Mouse (Mus musculus) Patski (cell line): ENCODE data around the gene Dpy19l3. TPM values are rescaled to one million over a fixed set of nuclear protein-coding genes. Genes with fewer than 3 reads are reported as not detected.

ENCODE experiments used
- ATAC-seq: fragments of 100-300 bp; one replicate; pipeline ENCODE4 v1.8.0; 2021
- CTCF ChIA-PET: fragments of 350-600 bp; sonication (Branson Sonifier 250); formaldehyde crosslinking; loops from one replicate; lab custom pipeline; 2022; ENCODE audit warnings: inconsistent platforms; lab: Charles Lee
- POLR2A ChIA-PET: fragments of 350-600 bp; sonication (Branson Sonifier 250); formaldehyde crosslinking; loops from one replicate; lab custom pipeline; 2022; ENCODE audit warnings: antibody characterized with exemption, inconsistent platforms; lab: Charles Lee
- DNase-seq: peaks from one replicate; pipeline ENCODE4 v3.0.0-alpha.2; 2011; ENCODE audit warnings: low read depth, low spot score
- H3K27me3 ChIP-seq: fragments of 371-371 bp; one replicate; pipeline ENCODE4 v1.5.1; 2021
- CTCF ChIP-seq: fragments of 100-300 bp; IDR thresholded peaks from one replicate; pipeline ENCODE4 v1.5.1; 2021
- in situ Hi-C: fragments of 300-500 bp; cut with MboI; formaldehyde crosslinking; loops from 3 replicates; pipeline ENCODE4 v1.11.1; 2018; ENCODE audit warnings: low pct_unique_long_range_greater_than_20kb, mixed read lengths
- polyA plus RNA-seq: library from polyadenylated mRNA; unstranded; gene quantifications from one replicate; pipeline ENCODE4 v1.2.3, GENCODE M21; 2021

Gene Dpy19l3
- 28.4 TPM for polyA plus RNA-seq

DNA sequence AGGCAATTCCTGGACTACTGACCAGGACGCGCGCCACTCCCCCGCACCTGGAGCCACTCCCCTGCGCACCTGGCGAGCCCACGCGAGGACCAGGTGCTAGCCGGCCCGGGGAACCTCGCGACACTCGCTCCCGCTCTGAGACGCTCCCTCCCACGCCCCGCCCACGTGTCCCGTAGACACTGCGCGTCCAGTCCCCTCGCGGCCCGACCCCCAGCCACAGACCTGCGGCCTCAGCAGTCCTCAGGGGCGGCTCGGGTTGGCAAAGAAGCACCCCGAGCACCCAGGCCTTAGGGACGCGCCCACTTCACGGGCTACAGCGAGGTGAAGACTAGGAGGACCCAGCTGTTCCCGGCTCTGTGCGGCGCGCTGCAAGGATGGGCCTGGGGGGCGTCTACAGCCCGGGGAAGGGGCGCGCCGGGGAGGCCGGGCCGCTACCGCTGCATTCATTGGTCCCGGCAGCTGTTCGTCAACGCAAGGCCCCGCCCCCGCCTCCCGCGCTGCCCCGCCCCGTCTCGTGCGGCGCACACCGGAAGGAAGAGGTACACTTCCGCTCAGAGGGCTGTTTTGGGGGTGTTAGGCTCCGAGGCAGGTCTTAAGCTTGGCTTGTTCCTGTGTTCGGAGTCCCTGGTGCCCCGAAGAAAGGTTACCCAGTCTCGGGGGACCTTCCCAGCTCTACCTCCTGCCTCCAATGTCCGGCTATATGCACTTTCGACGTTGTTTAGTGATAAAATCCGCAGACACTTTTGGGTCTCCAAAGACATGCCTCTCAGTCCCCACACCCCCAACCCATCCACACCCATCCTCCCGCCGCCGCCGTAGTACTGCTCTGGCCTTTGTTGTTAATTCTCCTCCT is at the start of gene Dpy19l3:
TSS of gene Dpy19l3 (minus strand) at position 422 of the 853 bp plus-strand sequence.
- no peaks in the 10 kb centered on the region for H3K27me3 ChIP-seq
- peak; percentile 95 for ATAC-seq
- no peak for TF ChIP-seq CTCF
- DNase-seq, result no peak
- ChIA-PET CTCF (interaction anchor here (1.1 to 1.8 kb wide), 2 partner anchors 14 to 24 kb away, joined by 3 to 4 read pairs; no protein-coding TSS in a partner anchor), POLR2A (interaction anchor here (1.0 kb wide), 1 partner anchor 8 kb away, joined by 3 read pairs; no protein-coding TSS in a partner anchor)
- in situ Hi-C loops, result no loop called here

- in situ Hi-C loops, result no loop called here
- CTCF ChIA-PET, result interaction anchor here (0.7 kb wide), 1 partner anchor 167 kb away, joined by 3 read pairs; no protein-coding TSS in a partner anchor
- POLR2A ChIA-PET, result interaction anchor here (1.6 kb wide), 1 partner anchor 18 kb away, joined by 3 read pairs; no protein-coding TSS in a partner anchor
- DNase-seq (peak; percentile 37), ATAC-seq (peak; percentile 91)
- H3K27me3 ChIP-seq, result no peaks in the 10 kb centered on the region
- TF ChIP-seq CTCF, result no peak
Observed at GRCm38 (mm10) chr7:35802906-35803595, 48.8 kb upstream of the Dpy19l3 start, which contains the start of gene Zfp507. Gene Zfp507 (minus strand): TSS chr7:35803003.

DNA sequence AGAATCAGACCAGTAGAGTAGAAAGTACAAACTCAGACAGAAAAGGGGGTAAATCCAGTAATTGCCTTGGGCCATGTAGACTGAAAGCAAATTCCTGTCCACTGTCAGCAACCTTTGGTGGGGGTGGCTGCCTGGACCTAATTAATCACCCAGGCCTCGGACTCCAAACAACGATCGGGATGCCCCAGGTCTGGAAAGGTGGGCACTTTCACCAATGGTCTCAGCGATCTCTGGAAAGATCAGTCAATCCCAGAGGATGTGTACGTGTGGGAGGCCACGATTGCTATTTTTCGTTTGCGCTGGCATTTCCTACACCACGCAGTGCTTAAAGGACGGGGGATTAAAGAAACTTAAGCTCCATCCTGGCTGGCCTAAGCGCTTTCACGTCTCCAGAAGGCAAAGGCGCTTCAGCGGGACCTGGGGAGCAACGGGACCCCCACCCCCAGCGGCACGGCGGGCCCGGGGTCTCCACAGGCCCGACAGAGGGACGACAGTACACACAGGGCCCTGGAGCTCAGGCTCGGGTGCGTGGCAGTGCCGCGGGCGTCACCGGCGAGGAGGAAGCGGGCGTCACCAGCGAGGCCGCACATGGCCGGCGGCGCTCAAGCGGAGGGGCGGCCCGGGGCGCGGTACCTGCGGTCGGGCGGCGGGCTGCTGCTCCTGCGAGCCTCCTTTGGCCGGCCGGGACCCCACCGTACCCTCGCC is 48.1 kb upstream of the Dpy19l3 start:
- in situ Hi-C loops, result no loop called here
- no peaks in the 10 kb centered on the region for H3K27me3 ChIP-seq
- ATAC-seq (peak; percentile 76), DNase-seq (no peak)
- ChIA-PET CTCF (no interaction called here), POLR2A (interaction anchor here (1.6 kb wide), 1 partner anchor 19 kb away, joined by 3 read pairs; no protein-coding TSS in a partner anchor)
- TF ChIP-seq CTCF, result no peak

DNA sequence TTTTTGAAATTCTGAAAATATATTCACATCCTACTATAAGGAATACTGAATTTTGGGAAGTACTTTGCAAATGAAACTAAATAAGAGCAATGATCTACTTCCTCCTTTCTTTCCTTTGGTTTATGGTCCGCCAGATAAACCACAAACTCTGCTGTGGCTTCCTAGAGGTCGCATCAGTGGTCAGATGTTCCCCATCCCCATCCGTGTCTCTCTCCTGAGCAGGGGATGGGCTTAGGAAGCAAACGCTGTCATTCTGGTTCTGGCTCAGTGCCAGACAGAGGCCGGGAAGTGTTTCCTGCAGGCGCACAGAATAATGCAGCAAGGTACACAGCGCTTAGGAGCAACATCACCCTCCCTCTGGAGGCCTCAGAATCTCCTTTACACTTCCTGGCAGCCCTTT is 41.9 kb upstream of the Dpy19l3 start:
- ATAC-seq (no peak), DNase-seq (no peak)
- ChIA-PET CTCF (no interaction called here), POLR2A (interaction anchor here (0.7 kb wide), 1 partner anchor 32 kb away, joined by 3 read pairs; no protein-coding TSS in a partner anchor)
- in situ Hi-C loops, result no loop called here
- TF ChIP-seq CTCF, result no peak
- H3K27me3 ChIP-seq, result no peaks in the 10 kb centered on the region

DNA sequence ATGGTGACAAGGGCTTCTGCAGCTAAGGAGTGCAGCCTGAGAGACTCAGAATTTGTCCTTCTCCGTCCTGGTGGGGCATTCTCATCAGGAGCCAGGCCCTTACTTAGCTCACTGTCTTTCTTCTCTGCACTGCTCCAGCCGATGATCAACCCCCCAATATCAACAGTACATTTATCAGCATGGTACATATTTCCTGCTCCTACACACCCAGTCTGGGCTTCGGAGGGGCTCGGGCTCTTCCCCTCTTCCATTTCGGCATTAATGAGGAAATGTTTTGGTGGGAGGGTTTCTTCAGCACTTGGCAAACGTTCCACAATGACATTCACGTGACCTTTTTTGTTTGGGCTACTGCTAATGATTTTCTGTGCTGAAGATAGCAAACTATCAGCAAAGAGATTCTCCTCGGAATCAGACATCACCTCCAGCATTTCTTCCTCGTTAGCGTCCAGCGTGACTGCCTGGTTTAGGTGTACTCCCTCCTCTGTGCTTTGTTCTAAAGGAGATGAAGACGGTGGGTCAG is 40.0 kb upstream of the Dpy19l3 start:
- in situ Hi-C loops, result no loop called here
- no peak for TF ChIP-seq CTCF
- POLR2A ChIA-PET, result no interaction called here
- CTCF ChIA-PET, result no interaction called here
- no peak for ATAC-seq
- no peak for DNase-seq
- H3K27me3 ChIP-seq, result no peaks in the 10 kb centered on the region

DNA sequence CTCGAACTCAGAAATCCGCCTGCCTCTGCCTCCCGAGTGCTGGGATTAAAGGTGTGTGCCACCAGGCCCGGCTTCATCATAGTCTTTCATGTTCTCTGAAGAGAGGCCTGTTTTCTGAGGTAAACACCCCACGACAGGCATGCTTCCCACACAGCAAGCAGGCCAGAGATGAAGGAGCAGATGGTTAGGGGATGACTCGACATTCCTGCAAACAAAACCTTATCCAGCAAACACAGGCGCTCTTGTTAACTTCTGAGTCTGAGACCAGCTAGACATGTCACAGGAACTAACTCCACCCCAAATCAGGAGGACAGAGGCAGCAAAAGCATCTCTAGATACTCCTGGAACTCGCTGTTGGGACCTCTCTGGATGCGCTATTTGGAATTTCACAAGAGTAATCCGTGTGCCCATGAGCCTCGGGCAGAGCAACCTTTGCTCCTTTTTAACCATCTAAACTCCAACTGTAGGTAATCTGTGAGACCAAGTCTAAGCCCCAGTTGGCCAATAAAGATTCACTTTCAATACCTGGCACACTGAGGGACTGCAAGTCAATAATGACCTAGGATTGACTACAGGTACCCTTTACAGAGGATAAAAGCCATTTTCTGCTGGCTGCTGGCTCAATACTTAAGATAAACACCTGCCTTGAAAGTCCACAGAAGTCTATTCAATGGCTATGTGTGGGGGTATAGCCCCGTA is 38.0 kb upstream of the Dpy19l3 start:
- H3K27me3 ChIP-seq, result no peaks in the 10 kb centered on the region
- POLR2A ChIA-PET, result interaction anchor here (1.1 kb wide), 1 partner anchor 14 kb away, joined by 3 read pairs; no protein-coding TSS in a partner anchor
- in situ Hi-C loops, result no loop called here

DNA sequence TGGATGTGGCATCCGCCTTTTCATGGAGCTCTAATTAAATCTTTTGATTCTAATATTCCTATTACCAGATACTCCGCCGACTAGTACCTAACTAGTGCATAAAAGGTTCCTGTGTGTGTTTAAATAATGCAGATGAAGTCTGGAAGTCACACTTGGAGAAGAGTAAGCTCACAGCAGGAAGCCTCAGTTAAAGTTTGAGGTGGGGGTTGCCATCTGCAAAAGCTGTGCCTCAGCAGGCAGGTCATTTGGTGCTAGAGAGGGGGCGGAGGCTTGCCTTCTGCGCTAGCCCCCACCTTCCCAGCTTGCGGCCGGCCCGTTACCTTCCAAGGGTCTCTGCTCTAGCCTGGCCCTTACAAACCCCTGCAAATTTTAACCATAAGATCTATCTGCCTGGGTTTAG is 36.7 kb upstream of the Dpy19l3 start:
- no peak for TF ChIP-seq CTCF
- ChIA-PET POLR2A (interaction anchor here (1.1 kb wide), 1 partner anchor 13 kb away, joined by 3 read pairs; no protein-coding TSS in a partner anchor), CTCF (no interaction called here)
- no peaks in the 10 kb centered on the region for H3K27me3 ChIP-seq
- DNase-seq (no peak), ATAC-seq (no peak)
- in situ Hi-C loops, result no loop called here

More for the DNA sequence above, 38.0 kb upstream of the Dpy19l3 start:
- ATAC-seq, result peak; percentile 31
- no peak for DNase-seq
- CTCF ChIA-PET, result no interaction called here
- TF ChIP-seq CTCF, result no peak

- CTCF ChIA-PET, result interaction anchor here (1.9 kb wide), 1 partner anchor 10 kb away, joined by 7 read pairs; no protein-coding TSS in a partner anchor
- ATAC-seq (no peak), DNase-seq (no peak)
- in situ Hi-C loops, result no loop called here
- POLR2A ChIA-PET, result no interaction called here
- no peaks in the 10 kb centered on the region for H3K27me3 ChIP-seq
- TF ChIP-seq CTCF, result peak; percentile 67
Observed at GRCm38 (mm10) chr7:35790201-35790600, 35.9 kb upstream of the Dpy19l3 start.

GRCm38 (mm10) chr7:35785579-35785978 is 31.3 kb upstream of the Dpy19l3 start:
- no peaks in the 10 kb centered on the region for H3K27me3 ChIP-seq
- TF ChIP-seq CTCF, result no peak
- ChIA-PET CTCF (no interaction called here), POLR2A (no interaction called here)
- no peak for DNase-seq
- no peak for ATAC-seq
- in situ Hi-C loops, result no loop called here
